ENCODE assay signal across 14 mouse cellular contexts in genomic region chr6:34989263-34989662, GRCm38 (mm10).
"Had no signal": no experiment of that assay in that cellular context is flagged by ENCODE, and none has a peak within 500 bp of the region (broad histone marks: within the 10 kb centered on the region; RNA-seq: fewer than 3 reads in every experiment).

No protein-coding gene starts in this region.

- H3K4me3 ChIP-seq: layer of hippocampus, adult 2 months; limb, embryonic 12.5 days; liver, embryonic 13.5 days; megakaryocyte, embryonic 14.5 days had no signal

- H3K27me3 ChIP-seq: limb, embryonic 12.5 days had no signal

- H3K4me2 ChIP-seq: limb, embryonic 12.5 days; midbrain, embryonic 11.5 days had no signal

- ATAC-seq: liver, postnatal 0 days; lung, postnatal 0 days had no signal

- H3K9ac ChIP-seq: limb, embryonic 12.5 days; liver, embryonic 13.5 days; liver, postnatal 0 days had no signal

- DNase-seq: kidney, adult 8-10 months; kidney, postnatal 4 days; liver; liver, embryonic 13.5 days; liver, postnatal 0 days; right cerebral cortex, postnatal 14 days; thymus, postnatal 25 days had no signal

- H3K36me3 ChIP-seq: limb, embryonic 12.5 days; liver, embryonic 13.5 days had no signal

- H3K9me3 ChIP-seq: limb, embryonic 12.5 days; liver, embryonic 13.5 days; megakaryocyte, embryonic 14.5 days had no signal

- H3K27ac ChIP-seq: kidney, postnatal 0 days; layer of hippocampus, adult 2 months; limb, embryonic 12.5 days; liver, embryonic 13.5 days; macrophage had no signal
